Comparison of ENCODE assay signal across 28 mouse cellular contexts in the genomic region with DNA sequence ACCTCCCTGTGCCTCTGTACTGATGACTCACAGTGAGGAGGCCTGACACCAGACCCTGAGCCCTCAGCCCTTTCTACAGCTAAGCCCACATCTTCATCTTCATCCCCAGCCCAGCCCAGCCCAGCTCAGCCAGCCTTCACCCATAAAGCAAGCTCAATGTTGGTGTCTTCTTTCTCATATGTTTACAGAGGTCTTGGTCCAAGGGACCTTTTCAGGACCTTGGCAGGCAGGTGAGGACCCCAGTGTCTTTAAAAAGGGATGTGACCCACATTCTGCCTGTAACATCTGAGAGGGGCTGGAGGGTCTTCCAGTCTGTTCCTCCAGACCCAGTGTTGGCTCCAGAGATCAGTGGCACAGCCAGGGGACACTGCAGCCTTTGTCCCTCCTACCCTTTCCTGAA. TPM values are rescaled to one million over a fixed set of nuclear protein-coding genes. Genes with fewer than 3 reads are reported as not detected.
DNase-seq lines count a peak whose midpoint lies in the region; ATAC-seq lines count a peak whose summit lies in the region.
"Had no signal": no experiment of that assay in that cellular context is flagged by ENCODE, and none has a peak within 500 bp of the region (broad histone marks: within the 10 kb centered on the region; RNA-seq: fewer than 3 reads in every experiment).

No protein-coding gene starts in this region.

- H3K27me3 ChIP-seq in liver, embryonic 11.5 days (replicated peaks; ENCODE audit: control insufficient read depth, insufficient read depth, low read length), result no peaks in the 10 kb centered on the region
- no peaks in the 10 kb centered on the region for H3K27me3 ChIP-seq in liver, embryonic 12.5 days (replicated peaks)
- no peaks in the 10 kb centered on the region for H3K27me3 ChIP-seq in liver, embryonic 15.5 days
- H3K27me3 ChIP-seq in midbrain, embryonic 16.5 days (ENCODE audit: control insufficient read depth, insufficient read depth, low read depth, low read length), result no peaks in the 10 kb centered on the region
- H3K27me3 ChIP-seq in forebrain, embryonic 10.5 days (ENCODE audit: poor library complexity, severe bottlenecking), result peaks cover 7% of the 10 kb centered on the region; the same call in 1 of the 2 replicates
- H3K27me3 ChIP-seq: CH12.LX; embryonic facial prominence, embryonic 12.5 days; embryonic facial prominence, embryonic 15.5 days; forebrain, embryonic 15.5 days; heart, embryonic 12.5 days; heart, embryonic 15.5 days; hindbrain, embryonic 13.5 days had no signal

- H3K27ac ChIP-seq in liver, embryonic 11.5 days (ENCODE audit: low read depth, low read length), result peak overlapping the region; percentile 57; the same call in 1 of the 2 replicates
- H3K27ac ChIP-seq in liver, embryonic 12.5 days, result peak overlapping the region; percentile 84
- peak overlapping the region; percentile 85 for H3K27ac ChIP-seq in liver, embryonic 15.5 days (replicated peaks)
- no peak overlapping the region for H3K27ac ChIP-seq in midbrain, embryonic 16.5 days (ENCODE audit: low read length)
- no peak overlapping the region for H3K27ac ChIP-seq in forebrain, embryonic 10.5 days
- H3K27ac ChIP-seq: embryonic facial prominence, embryonic 12.5 days; embryonic facial prominence, embryonic 15.5 days; forebrain, embryonic 12.5 days; forebrain, embryonic 15.5 days; heart, embryonic 15.5 days; hindbrain, embryonic 13.5 days had no signal

- ATAC-seq in liver, embryonic 11.5 days (replicated peaks; ENCODE audit: low FRiP score), result no peak
- ATAC-seq in liver, embryonic 12.5 days, result no peak
- ATAC-seq in liver, embryonic 15.5 days (ENCODE audit: insufficient read depth), result no peak
- ATAC-seq in midbrain, embryonic 16.5 days, result no peak
- ATAC-seq: activated CD4-positive, CD25-positive, alpha-beta regulatory T cell, adult 4 months; forebrain, embryonic 15.5 days; hindbrain, embryonic 16.5 days; inflammation-experienced regulatory T-cells, adult 6 months had no signal

- H3K4me2 ChIP-seq in liver, embryonic 11.5 days, result no peak overlapping the region
- no peak overlapping the region for H3K4me2 ChIP-seq in liver, embryonic 12.5 days
- no peak overlapping the region for H3K4me2 ChIP-seq in liver, embryonic 15.5 days
- H3K4me2 ChIP-seq in midbrain, embryonic 16.5 days (ENCODE audit: low read length), result no peak overlapping the region
- H3K4me2 ChIP-seq: embryonic facial prominence, embryonic 12.5 days; embryonic facial prominence, embryonic 15.5 days; forebrain, embryonic 12.5 days; forebrain, embryonic 15.5 days; heart, embryonic 12.5 days; heart, embryonic 15.5 days; hindbrain, embryonic 13.5 days had no signal

- H3K4me1 ChIP-seq in liver, embryonic 11.5 days (replicated peaks; ENCODE audit: control insufficient read depth, insufficient read depth, low read length), result peaks cover 38% of the 10 kb centered on the region
- H3K4me1 ChIP-seq in liver, embryonic 12.5 days, result peaks cover 99% of the 10 kb centered on the region
- peaks cover 99% of the 10 kb centered on the region for H3K4me1 ChIP-seq in liver, embryonic 15.5 days (replicated peaks)
- H3K4me1 ChIP-seq in midbrain, embryonic 16.5 days (ENCODE audit: control insufficient read depth, insufficient read depth, low read length), result peaks cover 15% of the 10 kb centered on the region
- peaks cover 30% of the 10 kb centered on the region for H3K4me1 ChIP-seq in forebrain, embryonic 10.5 days

- H3K9me3 ChIP-seq in liver, embryonic 11.5 days (ENCODE audit: control insufficient read depth, low read length), result no peaks in the 10 kb centered on the region
- no peaks in the 10 kb centered on the region for H3K9me3 ChIP-seq in liver, embryonic 12.5 days (replicated peaks)
- no peaks in the 10 kb centered on the region for H3K9me3 ChIP-seq in liver, embryonic 15.5 days (replicated peaks)
- H3K9me3 ChIP-seq in midbrain, embryonic 16.5 days (replicated peaks; ENCODE audit: control insufficient read depth, low read length, poor library complexity, severe bottlenecking), result no peaks in the 10 kb centered on the region
- H3K9me3 ChIP-seq in forebrain, embryonic 10.5 days, result no peaks in the 10 kb centered on the region
- H3K9me3 ChIP-seq: embryonic facial prominence, embryonic 12.5 days; embryonic facial prominence, embryonic 15.5 days; forebrain, embryonic 12.5 days; forebrain, embryonic 15.5 days; heart, embryonic 12.5 days; heart, embryonic 15.5 days; hindbrain, embryonic 10.5 days; hindbrain, embryonic 13.5 days had no signal

- no peak overlapping the region for H3K4me3 ChIP-seq in liver, embryonic 11.5 days (ENCODE audit: low read depth, low read length)
- H3K4me3 ChIP-seq in liver, embryonic 12.5 days, result no peak overlapping the region
- H3K4me3 ChIP-seq in liver, embryonic 15.5 days (replicated peaks), result no peak overlapping the region
- no peak overlapping the region for H3K4me3 ChIP-seq in midbrain, embryonic 16.5 days (ENCODE audit: low read depth, low read length)
- H3K4me3 ChIP-seq in forebrain, embryonic 10.5 days, result no peak overlapping the region
- H3K4me3 ChIP-seq: embryonic facial prominence, embryonic 12.5 days; embryonic facial prominence, embryonic 15.5 days; forebrain, embryonic 12.5 days; forebrain, embryonic 15.5 days; heart, embryonic 12.5 days; heart, embryonic 15.5 days; hindbrain, embryonic 10.5 days; hindbrain, embryonic 13.5 days had no signal

- no peak for DNase-seq in liver, embryonic 11.5 days (ENCODE audit: low spot score)
- no peak for DNase-seq in liver
- DNase-seq in forebrain, embryonic 10.5 days (ENCODE audit: extremely low spot score, low spot score), result no peak
- no peak for DNase-seq in adipocyte (ENCODE audit: low spot score)
- DNase-seq: adrenal gland, postnatal 10 days; B cell, adult 2 months; cerebellum, adult 11 months; cerebellum, adult 2 months; cerebellum, adult 9-11 months; cerebellum, postnatal 25 days; gastrocnemius, postnatal 36 days; heart, postnatal 10 days; heart, postnatal 36 days had no signal

- no peak overlapping the region; the same call in 1 of the 2 replicates for H3K9ac ChIP-seq in liver, embryonic 11.5 days (ENCODE audit: low read depth, low read length)
- peak overlapping the region; percentile 10 for H3K9ac ChIP-seq in liver, embryonic 12.5 days
- no peak overlapping the region for H3K9ac ChIP-seq in liver, embryonic 15.5 days
- no peak overlapping the region for H3K9ac ChIP-seq in midbrain, embryonic 16.5 days (ENCODE audit: low read depth, low read length)
- H3K9ac ChIP-seq: embryonic facial prominence, embryonic 12.5 days; embryonic facial prominence, embryonic 15.5 days; forebrain, embryonic 12.5 days; forebrain, embryonic 15.5 days; heart, embryonic 12.5 days; heart, embryonic 15.5 days; hindbrain, embryonic 13.5 days had no signal

- H3K36me3 ChIP-seq in liver, embryonic 11.5 days (ENCODE audit: control insufficient read depth, insufficient read depth, low read length), result peaks cover 40% of the 10 kb centered on the region
- H3K36me3 ChIP-seq in liver, embryonic 12.5 days, result peaks cover 63% of the 10 kb centered on the region
- peaks cover 63% of the 10 kb centered on the region for H3K36me3 ChIP-seq in liver, embryonic 15.5 days (replicated peaks)
- no peaks in the 10 kb centered on the region for H3K36me3 ChIP-seq in midbrain, embryonic 16.5 days (ENCODE audit: control insufficient read depth, insufficient read depth, low read length)
- peaks cover 32% of the 10 kb centered on the region for H3K36me3 ChIP-seq in forebrain, embryonic 10.5 days (replicated peaks)
- H3K36me3 ChIP-seq: forebrain, embryonic 15.5 days had no signal

RNA-seq across cellular contexts. Expression of a gene that starts 6.3 kb away (rescaled TPM):
- polyA plus RNA-seq in liver, embryonic 11.5 days (2014; fragmentation: Nextera tagmentation; extraction: Ambion mirVana), result 487 and 491 TPM in 2 replicates
- 814 and 842 TPM in 2 replicates for polyA plus RNA-seq in liver, embryonic 12.5 days (2016; fragmentation: Nextera tagmentation; extraction: Ambion mirVana)
- polyA plus RNA-seq in liver, embryonic 15.5 days (2015; fragmentation: Nextera tagmentation; extraction: Ambion mirVana), result 734 and 787 TPM in 2 replicates
- 59.5 and 69.5 TPM in 2 replicates for polyA plus RNA-seq in midbrain, embryonic 16.5 days (2015; fragmentation: Nextera tagmentation; extraction: Ambion mirVana)
- polyA plus RNA-seq in forebrain, embryonic 10.5 days (2016; fragmentation: Nextera tagmentation; extraction: Ambion mirVana), result 78.7 and 93.9 TPM in 2 replicates

RNA-seq across cellular contexts. Expression of a gene that starts 15.3 kb away (rescaled TPM):
- polyA plus RNA-seq in liver, embryonic 11.5 days (2014; fragmentation: Nextera tagmentation; extraction: Ambion mirVana), result 1.2 and 1.6 TPM in 2 replicates
- polyA plus RNA-seq in liver, embryonic 12.5 days (2016; fragmentation: Nextera tagmentation; extraction: Ambion mirVana), result 2.5 TPM in 2 replicates
- 2.9 and 3.8 TPM in 2 replicates for polyA plus RNA-seq in liver, embryonic 15.5 days (2015; fragmentation: Nextera tagmentation; extraction: Ambion mirVana)
- polyA plus RNA-seq in midbrain, embryonic 16.5 days (2015; fragmentation: Nextera tagmentation; extraction: Ambion mirVana), result 3.9 and 4.4 TPM in 2 replicates
- polyA plus RNA-seq in forebrain, embryonic 10.5 days (2016; fragmentation: Nextera tagmentation; extraction: Ambion mirVana), result 0.26 and 0.30 TPM in 2 replicates

RNA-seq across cellular contexts. Expression of a gene that starts 26.7 kb away (rescaled TPM):
- polyA plus RNA-seq in liver, embryonic 11.5 days (2014; fragmentation: Nextera tagmentation; extraction: Ambion mirVana), result not detected in 2 replicates
- 0.10 TPM in 1 of 2 replicates, not detected in the other for polyA plus RNA-seq in liver, embryonic 12.5 days (2016; fragmentation: Nextera tagmentation; extraction: Ambion mirVana)
- 0.06 TPM in 1 of 2 replicates, not detected in the other for polyA plus RNA-seq in liver, embryonic 15.5 days (2015; fragmentation: Nextera tagmentation; extraction: Ambion mirVana)
- polyA plus RNA-seq in midbrain, embryonic 16.5 days (2015; fragmentation: Nextera tagmentation; extraction: Ambion mirVana), result not detected in 2 replicates
- not detected in 2 replicates for polyA plus RNA-seq in forebrain, embryonic 10.5 days (2016; fragmentation: Nextera tagmentation; extraction: Ambion mirVana)
- polyA plus RNA-seq: activated CD4-positive, CD25-positive, alpha-beta regulatory T cell, adult 4 months; embryonic facial prominence, embryonic 12.5 days; forebrain, embryonic 12.5 days; forebrain, embryonic 15.5 days; hindbrain, embryonic 13.5 days had no signal

RNA-seq across cellular contexts. Expression of a gene that starts 37.4 kb away (rescaled TPM):
- polyA plus RNA-seq in liver, embryonic 11.5 days (2014; fragmentation: Nextera tagmentation; extraction: Ambion mirVana), result 26.3 and 27.5 TPM in 2 replicates
- polyA plus RNA-seq in liver, embryonic 12.5 days (2016; fragmentation: Nextera tagmentation; extraction: Ambion mirVana), result 15.1 and 18.1 TPM in 2 replicates
- 11.5 and 12.3 TPM in 2 replicates for polyA plus RNA-seq in liver, embryonic 15.5 days (2015; fragmentation: Nextera tagmentation; extraction: Ambion mirVana)
- polyA plus RNA-seq in midbrain, embryonic 16.5 days (2015; fragmentation: Nextera tagmentation; extraction: Ambion mirVana), result 15.7 and 17.2 TPM in 2 replicates
- 20.4 and 20.6 TPM in 2 replicates for polyA plus RNA-seq in forebrain, embryonic 10.5 days (2016; fragmentation: Nextera tagmentation; extraction: Ambion mirVana)

Comparison
In these comparisons a context has a peak if more than half of its experiments do, and no peak if none do; other contexts are left out.
1. H3K27ac ChIP-seq: peak in liver, embryonic 11.5 days (single experiment), liver, embryonic 12.5 days (single experiment) and liver, embryonic 15.5 days (single experiment); none in midbrain, embryonic 16.5 days (single experiment) and forebrain, embryonic 10.5 days (single experiment).